Mouse (Mus musculus) left cerebral cortex, adult 2 months (tissue): ENCODE measurements around the gene Rps11. TPM values are rescaled to one million over a fixed set of nuclear protein-coding genes. Genes with fewer than 3 reads are reported as not detected.
"Not testable (repeated sequence)": the region's sequence is repeated elsewhere in the genome, so short reads cannot be mapped to it uniquely, and the experiment has no call there.

Experiments
- DNase-seq, 2 experiments: peaks; one replicate each; pipeline ENCODE4 v3.0.0; 2021 to 2022; ENCODE audit warnings: low spot score in 2 of 2, mixed read lengths in 1 of 2; ENCODE audit errors: extremely low spot score in 1 of 2
- H3K27ac ChIP-seq: fragments of 200-600 bp; 2 replicates; pipeline ENCODE4 v1.8.1; 2022
- H3K4me3 ChIP-seq: fragments of 200-600 bp; 2 replicates; pipeline ENCODE4 v1.8.1; 2022
- CTCF ChIP-seq: fragments of 200-600 bp; IDR thresholded peaks from 2 replicates; pipeline ENCODE4 v1.8.1; 2022; ENCODE audit warnings: antibody characterized with exemption, mild to moderate bottlenecking, moderate library complexity
- intact Hi-C: fragments of 180-260 bp; cut with DNase I; formaldehyde crosslinking; loops from one replicate; pipeline ENCODE4 v1.15.1; 2025
- long read RNA-seq, 2 experiments: library from polyadenylated mRNA; stranded (forward); transcript quantifications; one replicate each; pipeline ENCODE4 v2.0.0; 2021; ENCODE audit warnings: borderline mapping rate in 2 of 2
- total RNA-seq, 2 experiments: library from RNA; stranded (reverse); gene quantifications; 2 replicates each; pipeline ENCODE4 v1.2.3; 2021

The Rps11 gene
- total RNA-seq = 100 to 1,000 TPM; 421 to 444 TPM
- long read RNA-seq, experiment 1, transcript Rps11-201 (5 exons, 661 nt) = major isoform, 85 of 89 reads
- long read RNA-seq, experiment 1, partial matches to known transcripts = 4 of 89 reads
- long read RNA-seq, experiment 1, other reads (novel, unspliced or antisense) = 0 of 89 reads
- long read RNA-seq, experiment 2, transcript Rps11-201 (5 exons, 661 nt) = major isoform, 64 of 70 reads
- long read RNA-seq, experiment 2, partial matches to known transcripts = 4 of 70 reads
- long read RNA-seq, experiment 2, other reads (novel, unspliced or antisense) = 2 of 70 reads

GRCm38 (mm10) chr7:45124224-45125143 lies at the start of gene Rps11:
TSS of gene Rps11 (minus strand) at chr7:45124439.
- TF ChIP-seq CTCF = no peak
- Histone ChIP-seq H3K4me3 (peak within 1 kb of the TSS; percentile 96), H3K27ac (peak within 1 kb of the TSS; percentile 92)
- intact Hi-C loops = loop anchor here (10.0 kb wide), 1 partner anchor 270 kb away; the partner anchor contains the start of gene Pnkp
- peak; percentile 99 for DNase-seq

- TF ChIP-seq CTCF = peak; percentile 50
- H3K27ac ChIP-seq, DNase-seq, H3K4me3 ChIP-seq, intact Hi-C loops: not testable (repeated sequence)
Measured at GRCm38 (mm10) chr7:45173772-45174171, 49.5 kb upstream of the Rps11 start.

GRCm38 (mm10) chr7:45172974-45173373 lies 48.7 kb upstream of the Rps11 start:
- DNase-seq = no peak
- peak; percentile 67 for TF ChIP-seq CTCF
- H3K27ac ChIP-seq = no peak overlapping the region

GRCm38 (mm10) chr7:45169495-45169894 lies 45.3 kb upstream of the Rps11 start:
- intact Hi-C loops = loop anchor here (2.0 kb wide), 1 partner anchor 87 kb away; no protein-coding TSS in a partner anchor
- no peak overlapping the region for H3K4me3 ChIP-seq
- DNase-seq = peak in 1 of 2 experiments; percentile 58
- peak overlapping the region; percentile 93 for H3K27ac ChIP-seq
- no peak for TF ChIP-seq CTCF

More at GRCm38 (mm10) chr7:45172974-45173373, 48.7 kb upstream of the Rps11 start:
- intact Hi-C loops = no loop called here
- H3K4me3 ChIP-seq = no peak overlapping the region

GRCm38 (mm10) chr7:45168656-45169055 lies 44.4 kb upstream of the Rps11 start:
- intact Hi-C loops = loop anchor here (2.0 kb wide), 1 partner anchor 88 kb away; no protein-coding TSS in a partner anchor
- TF ChIP-seq CTCF = no peak
- Histone ChIP-seq H3K27ac (peak overlapping the region; percentile 93), H3K4me3 (peak overlapping the region; percentile 43)
- no peak for DNase-seq

- no peak for TF ChIP-seq CTCF
- peak in 1 of 2 experiments; percentile 65 for DNase-seq
- H3K27ac ChIP-seq = peak overlapping the region; percentile 93
- H3K4me3 ChIP-seq = peak overlapping the region; percentile 43
- intact Hi-C loops = loop anchor here (2.0 kb wide), 1 partner anchor 89 kb away; no protein-coding TSS in a partner anchor
Measured at GRCm38 (mm10) chr7:45167761-45168445, 43.7 kb upstream of the Rps11 start.

GRCm38 (mm10) chr7:45166950-45167401 lies 42.7 kb upstream of the Rps11 start:
- TF ChIP-seq CTCF = no peak
- Histone ChIP-seq H3K27ac (peak overlapping the region; percentile 96), H3K4me3 (peak overlapping the region; percentile 69)
- peak in 1 of 2 experiments; percentile 58 for DNase-seq
- intact Hi-C loops = loop anchor here (1.0 kb wide), 1 partner anchor 84 kb away; no protein-coding TSS in a partner anchor

- no peak for DNase-seq
- peak overlapping the region; percentile 69 for H3K4me3 ChIP-seq
- intact Hi-C loops = loop anchor here (1.0 kb wide), 1 partner anchor 86 kb away; no protein-coding TSS in a partner anchor
- peak overlapping the region; percentile 96 for H3K27ac ChIP-seq
- TF ChIP-seq CTCF = no peak
Measured at GRCm38 (mm10) chr7:45165701-45166100, 41.5 kb upstream of the Rps11 start.

- intact Hi-C loops = no loop called here
- DNase-seq = peak in 1 of 2 experiments; percentile 36
- TF ChIP-seq CTCF = no peak
- Histone ChIP-seq H3K27ac (peak overlapping the region; percentile 96), H3K4me3 (peak overlapping the region; percentile 69)
Measured at GRCm38 (mm10) chr7:45164833-45165232, 40.6 kb upstream of the Rps11 start.

GRCm38 (mm10) chr7:45163735-45164490 lies 39.7 kb upstream of the Rps11 start, which contains the start of gene Slc17a7:
TSS of gene Slc17a7 (plus strand) at chr7:45163949.
- H3K27ac ChIP-seq = peak within 1 kb of the TSS; percentile 96
- no peak for TF ChIP-seq CTCF
- peak within 1 kb of the TSS; percentile 69 for H3K4me3 ChIP-seq
- intact Hi-C loops = loop anchor here (2.0 kb wide), 1 partner anchor 25 kb away; no protein-coding TSS in a partner anchor
- peak; percentile 64 to 68 for DNase-seq
